Mouse (Mus musculus): Measurements from ENCODE around the gene Npb.

The Npb gene

DNA sequence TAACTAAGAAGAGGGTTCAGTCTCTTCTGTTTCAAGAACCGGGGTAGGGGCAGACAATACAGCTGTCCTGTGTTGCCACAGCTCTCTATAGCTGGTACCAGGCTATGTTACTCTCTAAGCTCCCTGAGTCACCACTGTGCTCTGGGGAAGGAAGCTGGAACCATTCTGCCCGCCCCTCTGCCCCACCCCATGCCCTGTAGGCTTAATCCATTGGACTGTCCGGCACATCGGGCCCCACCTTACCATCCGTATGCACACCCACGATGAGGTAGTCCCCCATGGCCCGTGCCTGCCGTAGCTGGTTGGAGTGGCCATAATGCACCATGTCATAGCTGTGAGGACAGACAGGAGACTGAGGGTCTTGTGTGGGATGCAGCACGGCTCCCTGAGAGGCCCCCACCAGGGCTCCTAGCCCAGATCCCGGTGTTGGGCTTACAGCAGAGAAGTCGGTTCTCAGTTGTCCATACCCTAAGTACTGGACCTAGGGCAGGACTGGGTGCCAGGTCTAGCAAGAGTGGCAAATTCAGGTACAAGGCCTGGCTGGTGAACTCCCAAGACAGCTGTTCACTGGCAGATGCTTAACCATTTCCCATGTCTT lies 7.4 kb downstream of the Npb start:
- no peak for DNase-seq (ENCODE audit: low read depth)

DNA sequence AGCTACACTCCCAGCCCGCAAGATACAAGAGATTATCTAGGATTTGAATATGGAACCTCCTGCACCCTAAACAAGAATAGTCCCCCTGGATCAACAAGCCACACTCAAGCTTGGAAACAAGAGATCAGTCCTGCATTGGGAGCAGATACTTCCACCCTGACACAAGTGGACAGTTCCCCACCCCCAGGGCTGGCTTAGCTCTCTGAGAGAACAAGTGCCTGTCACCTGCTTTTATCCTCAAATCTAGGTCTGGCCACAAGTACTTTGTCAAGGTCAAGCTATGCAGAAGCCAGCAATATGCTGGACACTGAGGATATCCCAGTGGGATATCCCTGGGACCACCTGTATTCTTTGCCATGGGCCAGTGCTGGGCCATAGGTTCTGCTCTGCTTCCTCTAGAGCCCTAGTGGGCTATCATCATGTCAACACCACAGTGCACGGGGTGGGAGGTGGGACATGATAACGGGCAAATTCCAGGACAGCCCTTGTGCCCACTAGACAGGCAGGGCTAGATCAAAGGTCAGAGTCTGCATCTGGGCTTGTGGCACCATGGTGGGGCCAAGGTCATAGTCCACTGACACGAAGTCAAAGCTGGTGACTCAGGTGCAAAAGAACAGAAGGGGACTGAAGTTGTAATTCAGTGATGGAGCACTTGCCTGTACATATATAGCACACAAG lies 8.5 kb downstream of the Npb start:
- no peak for DNase-seq (ENCODE audit: low read depth)

DNA sequence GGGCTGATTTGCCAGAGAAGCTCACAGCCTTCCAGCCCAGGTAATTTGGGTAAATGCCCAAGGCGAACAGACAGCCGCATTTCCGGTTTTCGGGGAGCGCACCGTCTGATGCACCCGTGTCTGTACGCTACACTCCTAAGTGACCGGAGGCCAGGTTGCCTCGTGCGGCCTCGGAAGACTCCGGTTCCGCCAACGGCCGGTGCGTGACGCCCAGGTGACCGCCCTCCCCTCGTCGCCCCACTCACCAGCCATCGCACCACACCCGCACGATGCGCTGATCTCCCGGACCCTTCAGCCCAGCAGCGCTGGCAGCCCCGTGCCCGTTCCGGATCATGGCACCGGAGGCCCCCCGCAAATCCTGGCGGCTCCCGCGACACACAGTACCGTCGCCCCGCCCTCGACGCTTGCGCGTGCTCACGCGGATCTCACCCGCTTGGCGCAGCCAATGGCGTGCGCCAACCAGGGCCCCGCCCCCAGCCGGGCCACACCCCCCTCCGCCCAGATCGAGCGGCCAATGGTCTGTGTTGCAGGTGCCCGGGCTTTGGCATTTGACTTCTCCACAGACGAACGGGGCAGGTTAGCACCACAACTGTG lies 9.3 kb downstream of the Npb start, which contains the start of gene Pcyt2:
Pcyt2 (minus strand) TSS at position 418 of the 594 bp plus-strand sequence.
- peak; percentile 92 for DNase-seq (ENCODE audit: low read depth)

DNA sequence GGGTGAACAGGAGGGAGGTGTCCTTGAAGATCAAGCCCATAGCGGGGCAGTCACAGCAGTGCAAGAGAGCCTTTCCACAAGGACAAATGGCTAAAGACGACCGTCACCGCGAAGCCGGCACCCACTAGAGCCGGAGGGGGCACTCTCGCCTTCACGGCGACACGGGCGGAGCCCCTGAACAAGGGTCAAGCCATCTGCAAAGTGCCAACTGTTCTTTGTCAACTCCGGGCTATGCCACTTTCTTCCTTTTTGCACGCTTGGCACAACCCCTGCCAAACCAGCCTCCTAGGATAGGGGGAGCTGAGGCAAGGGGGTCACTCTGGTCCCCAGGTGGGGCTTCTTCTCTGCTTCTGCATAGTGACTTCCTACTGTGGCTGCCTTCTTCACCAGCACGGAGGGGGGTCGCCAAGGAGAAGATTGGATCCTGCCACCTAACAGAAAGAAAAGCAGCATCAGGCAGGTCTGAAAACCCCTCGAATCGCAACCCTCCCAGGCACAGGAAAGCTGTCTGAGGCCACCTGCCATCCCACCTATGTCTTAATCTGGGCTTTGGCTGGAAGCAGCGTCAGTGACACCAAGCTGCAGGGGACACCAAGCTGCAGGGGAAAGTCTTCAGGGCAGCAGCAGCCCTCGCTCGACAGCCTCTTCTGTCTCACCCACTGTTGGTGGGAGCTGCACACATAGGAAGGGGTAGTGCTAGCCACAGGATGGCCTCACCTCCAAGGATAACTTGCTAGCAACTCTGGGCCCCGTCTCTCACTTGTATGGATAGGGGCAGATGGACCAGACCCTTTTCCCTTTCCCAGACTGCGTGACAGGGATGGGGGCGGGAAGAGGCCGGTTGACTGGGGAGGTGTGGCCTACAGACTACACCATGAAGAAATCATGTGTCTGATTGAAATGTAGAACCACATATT lies 10.6 kb downstream of the Npb start:
- DNase-seq (ENCODE audit: low read depth) = no peak

DNA sequence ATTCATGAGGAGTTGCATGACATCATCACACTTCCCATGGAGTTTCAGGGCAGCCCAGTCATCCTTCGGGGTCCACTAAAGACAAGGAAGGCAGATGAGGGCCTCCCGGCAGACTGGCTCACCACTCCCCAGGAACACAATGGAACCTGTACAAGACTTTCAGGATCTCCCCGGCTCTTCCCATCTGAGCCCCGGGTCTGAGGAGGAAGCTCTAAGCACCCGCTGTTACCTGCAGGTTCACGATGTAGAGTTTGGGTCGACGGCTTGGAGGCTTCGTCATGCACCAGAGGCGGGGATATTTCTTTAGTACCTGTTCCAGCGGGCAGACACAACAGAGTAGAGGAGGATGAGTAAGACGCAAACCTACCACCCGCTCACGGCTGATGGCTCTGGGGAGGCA lies 11.9 kb downstream of the Npb start:
- no peak for DNase-seq (ENCODE audit: low read depth)

DNA sequence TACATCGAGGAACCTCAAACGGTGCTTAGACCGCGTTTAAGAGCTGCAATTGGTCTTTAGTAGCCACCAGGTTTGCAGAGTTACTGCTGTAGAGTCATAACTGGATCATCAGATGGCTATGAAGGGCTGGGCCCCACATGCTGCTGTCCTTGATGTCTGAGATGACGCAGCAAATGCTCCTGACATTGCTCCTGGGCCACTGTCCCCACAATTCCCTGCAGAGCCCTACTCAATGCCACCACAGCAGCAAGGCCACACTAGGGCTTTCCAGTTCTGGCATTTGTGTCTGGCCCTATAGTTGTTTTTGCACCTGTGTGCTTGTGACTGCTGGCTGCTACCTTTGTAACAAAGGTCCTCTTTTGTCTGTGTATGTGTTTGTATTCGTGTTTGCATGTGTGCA lies 14.5 kb downstream of the Npb start:
- no peak for DNase-seq (ENCODE audit: low read depth)

DNA sequence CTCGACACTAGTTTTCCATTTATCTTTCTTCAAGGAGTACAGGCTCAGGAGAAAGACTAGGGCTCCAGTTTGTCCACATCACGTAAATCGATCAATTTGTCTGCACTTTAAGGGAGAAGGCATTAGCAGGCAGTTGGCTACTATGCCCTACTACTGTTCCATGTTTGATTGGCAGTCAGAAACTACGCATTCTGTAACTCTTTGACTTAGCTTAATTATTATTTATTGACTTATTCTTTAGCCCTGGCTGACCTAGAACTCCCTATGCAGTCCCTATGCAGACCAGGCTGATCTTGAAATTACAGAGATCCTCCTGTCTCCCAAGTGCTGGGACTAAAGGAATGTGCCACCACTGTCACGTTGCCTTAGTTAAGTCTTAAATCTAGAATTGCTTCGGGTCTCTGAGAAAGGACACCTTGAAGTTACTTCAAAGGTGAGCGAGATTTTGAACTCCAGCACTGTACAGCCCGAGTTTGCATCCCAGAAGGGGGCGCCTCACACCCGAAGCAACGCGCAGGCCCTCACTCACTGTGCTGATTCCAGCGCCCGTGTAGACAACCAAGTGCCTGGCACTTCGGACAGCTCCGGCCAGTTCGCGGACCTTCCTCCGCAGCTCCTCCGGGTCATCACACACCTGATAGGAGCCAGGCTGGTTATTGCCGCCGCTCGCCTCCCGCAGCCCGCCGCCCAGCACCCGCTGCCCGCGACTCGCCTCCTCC lies 15.8 kb downstream of the Npb start:
- DNase-seq (ENCODE audit: low read depth) = peak; percentile 63

DNA sequence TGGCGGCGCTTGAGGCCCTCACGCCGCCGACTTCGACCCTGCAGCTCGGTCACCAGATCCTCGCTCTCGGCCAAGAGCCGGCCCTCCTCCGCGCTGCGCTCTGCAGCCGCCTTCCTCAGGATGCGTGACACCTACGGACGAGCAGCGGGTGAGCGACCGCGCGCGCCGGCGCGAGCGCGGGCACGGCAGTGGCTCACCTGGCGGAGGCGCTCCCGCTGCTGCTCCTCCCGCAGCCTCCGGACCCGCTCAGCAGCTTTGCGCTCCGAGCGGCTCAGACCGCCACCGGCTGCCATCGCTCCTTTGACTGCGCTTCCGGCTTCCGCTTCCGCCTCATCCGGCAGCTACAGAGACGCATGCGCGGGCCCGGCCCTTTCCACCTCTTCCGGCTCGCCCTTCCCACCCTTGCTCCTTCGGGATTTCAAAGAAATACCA lies 16.4 kb downstream of the Npb start:
- DNase-seq (ENCODE audit: low read depth) = peak; percentile 78

DNA sequence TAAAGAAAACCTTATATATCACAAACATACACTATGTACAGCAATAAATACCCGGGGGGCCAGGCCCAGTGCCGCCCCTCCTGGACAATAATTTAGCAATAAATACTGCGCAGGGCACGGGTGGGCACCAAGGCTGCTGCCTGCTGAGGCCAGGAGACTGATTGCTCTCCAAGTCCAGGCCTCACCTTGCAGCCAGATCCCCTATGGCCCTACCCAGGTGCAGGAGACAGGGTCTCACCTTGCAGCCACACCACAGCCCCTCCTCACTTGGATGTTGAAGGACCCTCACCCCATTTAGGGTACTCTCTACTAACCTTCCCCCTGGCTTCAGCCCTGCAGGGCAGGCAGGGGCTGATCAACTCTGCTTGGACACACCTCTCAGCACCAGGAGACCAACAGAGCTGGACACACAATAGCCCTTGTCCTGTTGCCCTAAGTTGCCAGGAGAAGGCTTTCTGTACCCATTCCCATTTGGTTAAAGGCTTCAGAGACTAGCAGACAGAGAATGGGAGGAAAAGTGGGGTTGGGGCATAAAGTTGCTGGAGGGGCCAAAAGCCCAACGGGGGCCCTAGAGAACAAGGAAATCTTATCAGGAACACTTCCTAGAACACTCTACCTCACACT lies 17.0 kb downstream of the Npb start, which contains the start of gene Sirt7:
Sirt7 (minus strand) TSS at position 89 of the 624 bp plus-strand sequence.
- no peak for DNase-seq (ENCODE audit: low read depth)

DNA sequence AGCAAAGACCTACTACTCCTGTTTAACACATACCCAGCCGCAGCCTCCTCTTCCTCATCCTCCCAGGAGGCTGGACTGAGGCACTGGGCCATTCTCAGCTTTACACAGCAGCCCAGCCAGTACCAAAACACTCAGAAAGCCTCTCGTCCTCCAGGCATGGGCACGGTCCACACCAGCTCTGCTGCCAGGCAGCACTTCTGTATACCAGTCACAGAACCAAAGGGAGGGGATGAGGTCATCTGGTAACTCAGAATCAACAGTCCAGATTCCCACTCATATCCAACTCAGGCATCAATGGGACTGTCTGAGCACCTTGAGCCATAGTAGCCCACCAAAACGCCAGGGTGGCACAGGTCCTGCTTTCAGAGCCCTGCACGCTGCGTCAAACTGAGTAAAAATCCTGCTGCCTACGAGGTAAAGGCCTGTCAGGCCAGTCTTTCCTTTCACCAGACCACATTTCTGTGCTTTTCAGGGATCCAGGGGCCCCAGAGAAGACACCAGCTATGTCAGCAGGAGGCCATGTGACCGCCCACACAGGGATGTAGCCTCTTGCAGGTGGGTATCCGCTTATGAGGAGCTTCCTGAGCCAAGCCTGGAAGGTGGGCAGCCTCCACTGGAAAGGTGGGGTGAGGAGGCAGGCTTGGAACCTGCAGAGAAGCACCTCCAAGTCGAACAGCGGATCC lies 18.6 kb downstream of the Npb start:
- DNase-seq (ENCODE audit: low read depth) = no peak

DNA sequence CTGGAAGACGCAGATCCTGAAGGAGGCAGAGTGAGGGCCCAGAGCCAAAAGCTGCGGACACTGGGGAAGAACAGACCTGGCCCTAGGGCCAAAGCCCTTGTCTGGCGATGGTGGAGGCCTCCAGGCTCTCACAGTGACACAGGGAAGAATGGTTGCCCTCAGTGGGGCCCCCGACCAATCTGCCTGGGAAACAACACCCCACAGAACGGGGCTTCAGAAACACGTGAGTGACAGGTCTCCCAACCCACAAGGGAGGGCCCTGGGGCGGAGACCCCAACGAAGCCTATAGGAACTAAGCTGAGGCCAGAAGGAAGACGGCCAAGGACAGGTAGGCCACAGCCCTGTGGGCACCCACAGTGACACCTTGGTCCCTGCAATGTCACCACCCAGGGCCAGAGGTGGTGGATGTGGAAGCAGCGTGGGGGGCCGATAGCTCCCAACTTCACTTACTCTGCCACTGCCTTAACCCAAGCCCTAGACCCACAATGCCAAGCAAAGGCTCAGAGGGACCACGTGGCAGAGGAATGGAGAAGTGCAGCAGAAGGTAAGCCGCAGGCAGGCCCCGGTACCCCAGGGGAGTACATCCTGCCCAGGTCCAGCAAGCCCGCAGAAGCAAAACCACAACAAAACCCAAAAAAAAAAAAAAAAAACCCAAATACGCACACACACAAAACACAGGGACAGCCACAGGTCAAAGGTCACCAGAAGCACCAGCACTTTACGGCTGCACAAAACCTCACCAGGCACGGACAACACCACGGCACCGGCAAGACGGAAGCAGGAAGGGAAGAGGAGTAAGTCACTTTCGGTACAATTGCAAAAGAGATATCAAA lies 19.4 kb downstream of the Npb start:
- DNase-seq (ENCODE audit: low read depth) = no peak

DNA sequence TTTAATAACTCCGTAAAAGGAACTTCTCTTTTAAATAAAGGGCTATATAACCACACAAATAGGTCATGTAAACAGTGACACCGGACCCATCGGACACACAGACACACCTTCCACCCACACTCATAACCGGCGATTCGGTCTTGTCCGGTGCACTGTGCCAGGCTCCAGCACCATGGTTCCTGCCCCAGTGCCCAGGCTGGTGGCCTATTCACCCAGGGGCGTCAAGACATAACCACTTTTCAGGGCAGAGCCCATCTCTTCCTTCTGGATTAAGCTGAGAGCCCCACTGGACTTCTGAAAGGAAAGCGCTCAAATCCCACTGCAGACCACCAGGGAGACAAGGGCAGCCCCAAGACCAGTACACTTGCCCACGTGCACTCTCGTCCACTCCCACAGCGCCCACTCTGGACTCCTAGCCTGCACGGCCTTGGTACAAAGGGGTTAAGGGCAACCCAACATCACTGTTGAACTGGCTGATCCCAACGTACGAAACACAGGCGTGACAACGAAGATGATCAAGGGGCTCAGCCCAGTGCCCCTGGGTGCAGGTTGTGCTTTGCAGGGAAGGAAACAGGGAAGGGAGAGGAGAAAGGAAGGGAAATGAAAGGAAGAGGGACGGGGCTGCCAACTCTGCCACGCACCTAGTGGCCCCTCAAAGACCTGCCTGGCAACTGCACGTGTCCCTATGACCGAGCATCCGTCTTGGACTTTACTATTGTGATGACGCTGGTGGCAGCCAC lies 20.5 kb downstream of the Npb start:
- DNase-seq (ENCODE audit: low read depth) = no peak

DNA sequence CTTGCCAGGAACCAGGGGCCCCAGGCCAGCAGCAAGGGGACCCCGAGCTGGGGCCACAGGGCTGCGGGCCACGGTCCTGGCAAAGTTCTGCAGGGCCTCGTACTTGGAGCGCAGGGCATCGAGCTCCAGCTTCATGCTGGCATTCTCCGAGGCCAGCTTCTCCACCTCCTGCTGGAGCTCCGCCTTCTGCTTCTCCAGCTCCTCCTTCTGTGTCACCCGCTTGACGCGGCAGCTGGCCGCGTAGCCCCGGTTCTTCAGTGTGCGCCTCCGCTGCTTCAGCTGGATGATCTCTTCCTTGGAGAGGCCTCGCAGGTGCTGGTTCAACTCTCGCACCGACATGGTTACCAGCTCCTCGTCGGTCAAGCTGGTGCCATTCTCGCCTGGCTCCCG lies 21.1 kb downstream of the Npb start:
- no peak for DNase-seq (ENCODE audit: low read depth)

DNA sequence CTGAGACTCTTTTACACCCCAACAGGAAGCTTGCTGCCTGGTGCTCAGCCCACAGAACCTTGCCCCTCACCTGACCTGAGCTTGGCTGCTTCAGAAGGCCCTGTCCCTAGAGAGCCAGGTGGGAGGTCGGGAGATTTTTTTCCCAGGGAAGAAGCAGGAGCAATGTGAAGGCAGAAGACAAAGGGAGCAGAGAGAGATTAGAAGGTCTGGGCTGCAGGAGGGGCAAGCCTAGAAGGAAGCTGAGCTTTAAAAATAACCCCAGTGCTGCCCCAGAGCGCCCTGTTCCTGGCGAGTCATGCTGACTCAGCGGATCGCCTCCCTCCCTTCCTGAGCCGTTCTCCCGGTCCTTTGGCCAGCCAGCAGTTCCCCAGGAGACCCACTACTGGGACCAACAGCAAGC lies 21.6 kb downstream of the Npb start:
- no peak for DNase-seq (ENCODE audit: low read depth)

DNA sequence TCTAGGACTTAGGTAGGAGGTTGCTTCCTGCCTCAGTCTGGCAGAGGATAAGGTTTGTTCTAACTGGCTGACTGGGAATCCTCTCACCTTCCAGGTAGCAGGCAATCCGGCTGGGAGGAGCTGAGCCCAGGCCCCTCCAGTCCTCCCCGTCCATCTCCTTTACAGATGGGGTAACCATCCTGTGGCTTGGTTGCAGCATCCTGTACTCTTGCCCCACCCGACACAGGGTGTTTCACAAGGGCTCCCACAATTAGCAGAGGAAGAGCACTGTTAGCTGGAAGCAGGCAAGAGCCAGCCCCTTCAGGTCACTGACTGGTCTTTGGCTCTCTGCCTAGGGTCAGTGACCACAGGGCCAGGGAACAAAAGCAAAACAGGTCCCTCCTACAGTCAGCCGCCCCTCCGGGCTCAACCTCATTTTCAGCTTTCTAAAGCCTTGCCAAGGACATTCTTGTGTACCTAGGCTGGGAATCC lies 22.2 kb downstream of the Npb start:
- no peak for DNase-seq (ENCODE audit: low read depth)

DNA sequence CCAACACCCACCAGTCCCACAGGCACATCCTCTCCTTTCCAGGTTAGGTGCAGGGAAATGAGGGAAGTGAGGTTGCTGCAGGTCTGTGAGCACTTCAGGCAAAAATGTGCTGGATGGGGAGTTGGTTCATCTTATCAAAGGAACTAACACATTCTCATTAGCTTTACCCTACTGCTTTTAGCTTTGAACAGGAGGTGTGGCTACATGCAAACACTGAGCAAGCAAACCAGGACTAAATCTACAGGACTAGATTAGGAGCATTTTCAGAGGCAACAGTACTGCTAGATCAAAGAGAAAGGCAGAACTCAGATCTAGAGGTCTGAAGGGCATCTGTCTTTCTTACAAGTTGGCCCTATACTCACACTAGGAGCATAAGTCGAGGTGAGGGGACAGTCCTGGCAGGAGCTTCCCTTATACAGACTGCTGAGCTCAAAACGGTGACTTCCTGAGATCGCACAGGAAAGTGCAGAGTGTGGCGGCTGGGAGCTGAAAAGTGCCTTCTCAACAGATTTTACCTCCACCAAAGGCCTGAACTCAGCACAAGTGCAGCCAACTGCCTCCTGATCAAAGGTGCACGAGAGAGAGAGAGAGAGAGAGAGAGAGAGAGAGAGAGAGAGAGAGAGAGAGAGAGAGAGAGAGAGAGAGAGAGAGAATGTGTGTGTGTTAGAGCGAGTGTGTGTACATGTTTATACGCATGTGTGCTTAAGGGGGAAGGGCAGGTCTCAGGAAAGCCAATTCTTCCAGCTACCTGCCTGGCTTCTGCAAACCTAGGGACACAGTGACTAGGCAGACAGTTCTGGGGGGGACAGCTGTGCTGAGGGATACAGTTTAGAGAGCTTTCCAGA lies 22.8 kb downstream of the Npb start:
- no peak for DNase-seq (ENCODE audit: low read depth)

DNA sequence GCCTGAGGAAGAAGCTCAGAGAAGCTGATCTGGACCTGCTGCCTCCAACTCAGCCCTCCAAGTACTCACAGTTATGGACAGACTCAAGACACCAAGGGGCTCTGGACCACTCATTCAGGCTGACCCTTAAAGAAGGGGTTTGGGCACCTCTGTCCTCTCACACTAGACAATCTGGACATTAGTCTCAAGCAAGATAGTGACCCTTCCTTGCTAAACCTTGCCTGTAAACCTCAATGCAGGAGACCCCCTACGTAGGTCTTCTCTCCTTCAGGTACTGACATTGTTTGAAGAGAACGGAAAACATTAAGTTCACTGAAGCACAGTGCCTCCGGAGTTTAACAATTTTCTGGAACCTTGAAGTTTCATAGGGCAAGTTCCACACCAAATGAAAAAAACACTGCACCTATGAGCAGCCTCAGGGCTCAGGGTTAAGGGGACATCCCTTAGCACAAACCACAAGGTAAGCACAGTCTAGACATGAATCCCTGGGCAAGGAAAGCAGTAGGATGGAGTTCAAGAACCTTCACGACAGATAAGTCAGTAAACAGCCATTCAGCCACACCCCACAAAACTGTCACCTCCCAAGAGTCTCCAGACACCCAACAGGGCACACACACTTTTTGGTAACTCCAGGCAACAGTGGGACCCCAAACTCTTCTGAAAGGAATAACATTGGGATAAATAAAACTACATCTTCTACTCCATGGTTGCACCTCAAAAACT lies 23.6 kb downstream of the Npb start:
- DNase-seq (ENCODE audit: low read depth) = peak; percentile 66

Measured in c-Kit-positive CD71-positive TER-119-negative erythroid progenitor cells, embryonic 14.5 days (primary cell).